Mouse (Mus musculus): ENCODE data around the gene Capn12. TPM values are rescaled to one million over a fixed set of nuclear protein-coding genes. Genes with fewer than 3 reads are reported as not detected.

Capn12 gene
- total RNA-seq, 4 experiments from 2014 or later, result 0.41 to 2.3 (median 1.3) TPM

Other genes starting within 250 kb of the Capn12 start
- gene Fbxo27, start 188.6 kb upstream of the Capn12 start, total RNA-seq (2022), result 10 to 100 TPM; 18.3 to 20.9 (median 20.4) TPM
- 1 to 10 TPM; 1.8 to 4.3 (median 2.8) TPM for gene Fbxo17, start 164.6 kb upstream of the Capn12 start, total RNA-seq (2022)
- gene Mrps12, start 139.6 kb upstream of the Capn12 start, total RNA-seq (2022), result 10 to 100 TPM; 54.2 to 65.8 (median 60.4) TPM
- 10 to 100 TPM; 11.5 to 15.7 (median 13.9) TPM for gene Sars2, start 139.4 kb upstream of the Capn12 start, total RNA-seq (2022)
- gene Ccer2, start 125.2 kb upstream of the Capn12 start, total RNA-seq (2022), result 1 to 10 TPM; 1.7 to 2.8 (median 2.4) TPM
- 100 to 1,000 TPM; 132 to 145 (median 141) TPM for gene Sirt2, start 114.7 kb upstream of the Capn12 start, total RNA-seq (2022)
- gene Nfkbib, start 113.9 kb upstream of the Capn12 start, total RNA-seq (2022), result 10 to 100 TPM; 32.2 to 34.7 (median 33.3) TPM
- gene Rinl, start 92.5 kb upstream of the Capn12 start, total RNA-seq (2022), result 1 to 10 TPM; 2.0 to 4.9 (median 4.1) TPM
- gene Hnrnpl, start 72.9 kb upstream of the Capn12 start, total RNA-seq (2022), result 100 to 1,000 TPM; 433 to 466 (median 453) TPM
- gene Ech1, start 56.2 kb upstream of the Capn12 start, total RNA-seq (2022), result 10 to 100 TPM; 57.9 to 68.0 (median 62.2) TPM
- 1 to 10 TPM; 1.4 to 3.4 (median 3.0) TPM for gene Lgals4, start 47.6 kb upstream of the Capn12 start, total RNA-seq (2022)
- not detected for gene Lgals7, start 17.6 kb upstream of the Capn12 start, total RNA-seq (2022)
- 100 to 1,000 TPM; 161 to 178 (median 177) TPM for gene Actn4, start 80.9 kb downstream of the Capn12 start, total RNA-seq (2022)
- gene Eif3k, start 100.4 kb downstream of the Capn12 start, total RNA-seq (2022), result 100 to 1,000 TPM; 197 to 208 (median 204) TPM
- 1 to 10 TPM in 3 of 4 experiments, under 1 TPM in 1; 0.99 to 3.7 (median 2.1) TPM for gene Map4k1, start 100.6 kb downstream of the Capn12 start, total RNA-seq (2022)
- gene Ryr1, start 243.8 kb downstream of the Capn12 start, total RNA-seq (2022), result 10 to 100 TPM in 1 of 4 experiments, 1 to 10 TPM in 3; 7.0 to 10.5 (median 9.2) TPM

Measured in left cerebral cortex, adult 8-10 months (tissue).